Mouse (Mus musculus) heart, embryonic 14.5 days (tissue): ENCODE results near the gene Cd93. TPM values are rescaled to one million over a fixed set of nuclear protein-coding genes. Genes with fewer than 3 reads are reported as not detected.

ENCODE experiments used
- ATAC-seq: fragments of 200-750 bp; cut with Nextera tagmentation; 2 replicates; pipeline ENCODE4 v1.8.0; 2017; ENCODE audit warnings: low read depth, moderate TSS enrichment; ENCODE audit not compliant: insufficient number of reproducible peaks, insufficient read depth, low FRiP score
- H3K27ac ChIP-seq, 2 experiments: fragments of 200-500 bp in 1 of 2; fragments of 300-500 bp in 1 of 2; sonication (generic) in 1 of 2; replicated peaks in 1 of 2; 2 replicates each; pipeline ENCODE4 v1.5.1; 2012 to 2014; ENCODE audit warnings: low read depth in 2 of 2, low read length in 2 of 2, control low read depth in 1 of 2, mild to moderate bottlenecking in 1 of 2, mixed read lengths in 1 of 2; ENCODE audit not compliant: control insufficient read depth in 1 of 2, insufficient read depth in 1 of 2
- H3K27me3 ChIP-seq: fragments of 300-500 bp; sonication (generic); 2 replicates; pipeline ENCODE4 v1.6.1; 2014; ENCODE audit warnings: mild to moderate bottlenecking, low read length, control low read depth; ENCODE audit not compliant: control insufficient read depth, insufficient read depth
- H3K36me3 ChIP-seq: fragments of 300-500 bp; sonication (generic); 2 replicates; pipeline ENCODE4 v1.6.1; 2014; ENCODE audit warnings: mild to moderate bottlenecking, control low read depth, low read length, mixed read lengths; ENCODE audit not compliant: control insufficient read depth, insufficient read depth
- H3K4me1 ChIP-seq, 2 experiments: fragments of 200-500 bp in 1 of 2; fragments of 300-500 bp in 1 of 2; sonication (generic) in 1 of 2; 2 replicates each; pipeline ENCODE4 v1.6.1; 2012 to 2014; ENCODE audit warnings: low read length in 2 of 2, control low read depth in 1 of 2, mixed read lengths in 1 of 2; ENCODE audit not compliant: control insufficient read depth in 2 of 2, insufficient read depth in 2 of 2
- H3K4me2 ChIP-seq: fragments of 300-500 bp; sonication (generic); 2 replicates; pipeline ENCODE4 v1.6.1; 2014; ENCODE audit warnings: mild to moderate bottlenecking, low read length
- H3K4me3 ChIP-seq, 2 experiments: fragments of 200-500 bp in 1 of 2; fragments of 300-500 bp in 1 of 2; sonication (generic) in 1 of 2; 2 replicates each; pipeline ENCODE4 v1.5.1; 2012 to 2014; ENCODE audit warnings: low read length in 2 of 2, mild to moderate bottlenecking in 2 of 2, control low read depth in 1 of 2, low read depth in 1 of 2, moderate library complexity in 1 of 2; ENCODE audit not compliant: control insufficient read depth in 1 of 2, insufficient read depth in 1 of 2
- H3K9ac ChIP-seq: fragments of 300-500 bp; sonication (generic); 2 replicates; pipeline ENCODE4 v1.6.1; 2014; ENCODE audit warnings: mild to moderate bottlenecking, low read length
- H3K9me3 ChIP-seq: fragments of 300-500 bp; sonication (generic); 2 replicates; pipeline ENCODE4 v1.6.1; 2016; ENCODE audit warnings: low read length, control low read depth; ENCODE audit not compliant: control insufficient read depth
- WGBS: fragments of 180-500 bp; shearing (Covaris S2); extraction: QIAGEN DNeasy Blood & Tissue Kit; methylation state at CpG from one replicate; pipeline ENCODE4 v1.1.7; 2014; 5-methylcytosine and 5-hydroxymethylcytosine counted together
- polyA plus RNA-seq: library from polyadenylated mRNA; unstranded; fragments of >200 nt; fragmentation: Nextera tagmentation; extraction: Ambion mirVana; gene quantifications from 2 replicates; pipeline ENCODE4 v1.2.1, GENCODE M21; 2014

Gene Cd93
- polyA plus RNA-seq, 1 experiment from 2014 or later: 32.0 TPM

GRCm38 (mm10) chr2:148453061-148453460, 9.7 kb upstream of the Cd93 start:
- H3K36me3 ChIP-seq: no peaks in the 10 kb centered on the region
- H3K27ac ChIP-seq: no peak overlapping the region
- ATAC-seq: no peak
- H3K9me3 ChIP-seq: no peaks in the 10 kb centered on the region
- no peaks in the 10 kb centered on the region for H3K4me1 ChIP-seq
- no peak overlapping the region for H3K4me3 ChIP-seq
- WGBS: 84% methylated on average over 3 of the region's 3 CpGs
- no peaks in the 10 kb centered on the region for H3K27me3 ChIP-seq
- H3K4me2 ChIP-seq: no peak overlapping the region
- no peak overlapping the region for H3K9ac ChIP-seq

GRCm38 (mm10) chr2:148451498-148451897, 8.1 kb upstream of the Cd93 start:
- ATAC-seq: no peak
- no peaks in the 10 kb centered on the region for H3K27me3 ChIP-seq
- no peak overlapping the region for H3K4me2 ChIP-seq
- no peak overlapping the region for H3K4me3 ChIP-seq
- no peak overlapping the region for H3K9ac ChIP-seq
- H3K27ac ChIP-seq: no peak overlapping the region
- H3K4me1 ChIP-seq: no peaks in the 10 kb centered on the region
- WGBS: 76% methylated on average over 5 of the region's 5 CpGs
- no peaks in the 10 kb centered on the region for H3K36me3 ChIP-seq
- H3K9me3 ChIP-seq: no peaks in the 10 kb centered on the region

GRCm38 (mm10) chr2:148450616-148451015, 7.3 kb upstream of the Cd93 start:
- ATAC-seq: no peak
- no peaks in the 10 kb centered on the region for H3K9me3 ChIP-seq
- no peak overlapping the region for H3K4me2 ChIP-seq
- 61% methylated on average over 5 of the region's 5 CpGs for WGBS
- H3K4me1 ChIP-seq: no peaks in the 10 kb centered on the region
- no peak overlapping the region for H3K9ac ChIP-seq
- H3K27me3 ChIP-seq: no peaks in the 10 kb centered on the region
- no peak overlapping the region for H3K4me3 ChIP-seq
- no peaks in the 10 kb centered on the region for H3K36me3 ChIP-seq
- H3K27ac ChIP-seq: no peak overlapping the region

GRCm38 (mm10) chr2:148449659-148450058, 6.3 kb upstream of the Cd93 start:
- ATAC-seq: no peak
- Histone ChIP-seq H3K4me3 (no peak overlapping the region), H3K4me1 (no peaks in the 10 kb centered on the region; a peak in 1 of 4 replicates), H3K9ac (no peak overlapping the region), H3K27me3 (no peaks in the 10 kb centered on the region), H3K27ac (no peak overlapping the region), H3K36me3 (no peaks in the 10 kb centered on the region), H3K4me2 (no peak overlapping the region), H3K9me3 (no peaks in the 10 kb centered on the region)
- 85% methylated on average over 1 of the region's 1 CpGs for WGBS

- Histone ChIP-seq H3K4me1 (peaks cover 0 to 4% of the 10 kb centered on the region in 2 experiments), H3K4me2 (no peak overlapping the region), H3K9ac (no peak overlapping the region), H3K36me3 (no peaks in the 10 kb centered on the region), H3K27ac (no peak overlapping the region), H3K4me3 (no peak overlapping the region), H3K27me3 (no peaks in the 10 kb centered on the region), H3K9me3 (no peaks in the 10 kb centered on the region)
- ATAC-seq: no peak
- WGBS: 64% methylated on average over 3 of the region's 3 CpGs
These were observed 3.1 kb upstream of the Cd93 start for GRCm38 (mm10) chr2:148446446-148446845.

GRCm38 (mm10) chr2:148445616-148446015, 2.3 kb upstream of the Cd93 start:
- no peak for ATAC-seq
- H3K27ac ChIP-seq: no peak overlapping the region
- 83% methylated on average over 1 of the region's 1 CpGs for WGBS

GRCm38 (mm10) chr2:148444472-148444871, 1.1 kb upstream of the Cd93 start:
- Histone ChIP-seq H3K9ac (no peak overlapping the region), H3K27me3 (no peaks in the 10 kb centered on the region), H3K36me3 (no peaks in the 10 kb centered on the region), H3K4me1 (peaks cover 0 to 4% of the 10 kb centered on the region in 2 experiments), H3K27ac (peak overlapping the region; percentile 12 to 90; a peak in 1 of 4 replicates), H3K4me2 (no peak overlapping the region), H3K4me3 (no peak overlapping the region), H3K9me3 (no peaks in the 10 kb centered on the region)
- WGBS: 70% methylated on average over 1 of the region's 1 CpGs
- ATAC-seq: no peak

More at GRCm38 (mm10) chr2:148445616-148446015, 2.3 kb upstream of the Cd93 start:
- H3K27me3 ChIP-seq: no peaks in the 10 kb centered on the region
- H3K36me3 ChIP-seq: no peaks in the 10 kb centered on the region
- no peaks in the 10 kb centered on the region for H3K9me3 ChIP-seq
- H3K4me2 ChIP-seq: no peak overlapping the region
- peaks cover 0 to 4% of the 10 kb centered on the region in 2 experiments for H3K4me1 ChIP-seq
- no peak overlapping the region for H3K4me3 ChIP-seq
- H3K9ac ChIP-seq: no peak overlapping the region

GRCm38 (mm10) chr2:148442710-148443109, 653 bp downstream of the Cd93 start:
- WGBS: 74% methylated on average over 4 of the region's 4 CpGs
- no peak for ATAC-seq
- Histone ChIP-seq H3K27ac (peak overlapping the region; percentile 65 to 90), H3K27me3 (no peaks in the 10 kb centered on the region), H3K9ac (peak overlapping the region; percentile 74), H3K36me3 (no peaks in the 10 kb centered on the region), H3K4me2 (peak overlapping the region; percentile 47), H3K9me3 (no peaks in the 10 kb centered on the region), H3K4me3 (peak overlapping the region; percentile 34 to 39), H3K4me1 (peaks cover 0 to 4% of the 10 kb centered on the region in 2 experiments)
